Mouse (Mus musculus): ENCODE results near the gene Adam11.

DNA sequence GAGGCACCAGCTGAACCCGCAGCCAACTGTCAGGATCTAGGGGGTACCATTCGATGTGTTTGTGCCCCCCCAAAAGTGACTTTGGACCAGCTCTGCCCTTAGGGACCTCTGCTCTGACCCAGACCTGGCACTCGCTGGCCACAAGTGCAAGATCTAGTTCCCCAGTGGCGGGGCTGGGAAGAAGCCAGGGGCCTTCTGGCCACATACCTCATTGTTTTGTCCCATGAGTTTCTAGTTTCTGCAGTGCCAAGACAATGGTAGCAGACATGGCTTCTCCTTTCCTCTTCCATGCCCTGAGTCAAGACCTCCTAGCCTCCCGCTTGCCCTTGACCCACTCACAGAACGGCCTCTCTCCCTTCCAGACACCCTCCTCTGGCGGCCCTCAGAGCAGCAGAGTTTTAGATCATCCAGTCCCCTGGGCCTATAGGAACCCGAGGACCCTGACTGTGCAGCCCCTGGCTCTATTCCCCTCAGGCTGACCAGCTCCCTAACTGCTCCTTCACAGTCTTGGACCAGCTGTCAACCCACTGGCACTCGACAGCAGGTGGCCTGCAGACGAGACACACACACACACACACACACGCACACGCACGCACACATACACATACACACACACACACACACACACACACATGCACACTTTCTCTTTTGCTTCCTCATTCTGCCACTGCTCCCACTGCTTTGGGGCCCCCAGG lies 8.2 kb upstream of the Adam11 start:
- TF ChIP-seq POLR2A (IDR thresholded peaks at IDR 0.05; ENCODE audit: extremely low read depth, insufficient read depth, low read length) (no peak), CTCF (IDR thresholded peaks at IDR 0.05; ENCODE audit: low read depth, low read length) (no peak)

Measured in liver, adult 2 months (tissue).